Comparison of ENCODE assay signal across 8 mouse cellular contexts in genomic region chr11:117782705-117783034, GRCm38 (mm10). TPM values are rescaled to one million over a fixed set of nuclear protein-coding genes. Genes with fewer than 3 reads are reported as not detected.
DNase-seq lines count a peak whose midpoint lies in the region; ATAC-seq lines count a peak whose summit lies in the region.

No protein-coding gene starts in this region.

- 52% methylated on average over 9 of the region's 9 CpGs for WGBS in kidney, embryonic 15.5 days
- WGBS in hindbrain, embryonic 16.5 days: 65% methylated on average over 9 of the region's 9 CpGs
- 43% methylated on average over 9 of the region's 9 CpGs for WGBS in midbrain, embryonic 15.5 days

- peaks cover 5% of the 10 kb centered on the region; the same call in 1 of the 2 replicates for H3K36me3 ChIP-seq in kidney, embryonic 15.5 days
- H3K36me3 ChIP-seq in hindbrain, embryonic 16.5 days (ENCODE audit: control insufficient read depth, insufficient read depth, low read length): no peaks in the 10 kb centered on the region
- no peaks in the 10 kb centered on the region for H3K36me3 ChIP-seq in midbrain, embryonic 15.5 days (replicated peaks)

- peak overlapping the region; percentile 27; the same call in 1 of the 2 replicates for H3K9ac ChIP-seq in kidney, embryonic 15.5 days
- peak overlapping the region; percentile 55 for H3K9ac ChIP-seq in hindbrain, embryonic 16.5 days (ENCODE audit: low read depth, low read length)
- peak overlapping the region; percentile 13; the same call in 1 of the 2 replicates for H3K9ac ChIP-seq in midbrain, embryonic 15.5 days

- DNase-seq in kidney, adult 11 months: no peak
- DNase-seq in c-Kit-positive CD71-positive TER-119-negative erythroid progenitor cells, embryonic 14.5 days (ENCODE audit: low read depth): peak; percentile 24
- no peak for DNase-seq in right cerebral cortex, postnatal 14 days
- DNase-seq in layer of hippocampus, postnatal 25 days (ENCODE audit: extremely low spot score in 1 of 2, low spot score in 1 of 2): no peak
- DNase-seq in thymus, postnatal 4 days: no peak

- no peak for ATAC-seq in kidney, embryonic 15.5 days (replicated peaks; ENCODE audit: low FRiP score)
- ATAC-seq in hindbrain, embryonic 16.5 days: no peak
- no peak for ATAC-seq in midbrain, embryonic 15.5 days (replicated peaks)

- H3K27ac ChIP-seq in kidney, embryonic 15.5 days: peak overlapping the region; percentile 97
- H3K27ac ChIP-seq in hindbrain, embryonic 16.5 days (ENCODE audit: low read depth, low read length): no peak overlapping the region
- no peak overlapping the region for H3K27ac ChIP-seq in midbrain, embryonic 15.5 days

- H3K4me2 ChIP-seq in kidney, embryonic 15.5 days: peak overlapping the region; percentile 99
- peak overlapping the region; percentile 52 for H3K4me2 ChIP-seq in hindbrain, embryonic 16.5 days (ENCODE audit: low read length)
- peak overlapping the region; percentile 53 for H3K4me2 ChIP-seq in midbrain, embryonic 15.5 days

- no peaks in the 10 kb centered on the region for H3K9me3 ChIP-seq in kidney, embryonic 15.5 days (replicated peaks)
- no peaks in the 10 kb centered on the region for H3K9me3 ChIP-seq in hindbrain, embryonic 16.5 days (ENCODE audit: control insufficient read depth, low read length)
- H3K9me3 ChIP-seq in midbrain, embryonic 15.5 days: no peaks in the 10 kb centered on the region

- H3K4me3 ChIP-seq in kidney, embryonic 15.5 days (replicated peaks): peak overlapping the region; percentile 61
- peak overlapping the region; percentile 23 for H3K4me3 ChIP-seq in hindbrain, embryonic 16.5 days (ENCODE audit: low read length)
- H3K4me3 ChIP-seq in midbrain, embryonic 15.5 days: peak overlapping the region; percentile 29; the same call in 1 of the 2 replicates

- peaks cover 6% of the 10 kb centered on the region; the same call in 1 of the 2 replicates for H3K27me3 ChIP-seq in kidney, embryonic 15.5 days
- peaks cover 19% of the 10 kb centered on the region for H3K27me3 ChIP-seq in hindbrain, embryonic 16.5 days (replicated peaks; ENCODE audit: control insufficient read depth, insufficient read depth, low read length)
- H3K27me3 ChIP-seq in midbrain, embryonic 15.5 days (replicated peaks): peaks cover 36% of the 10 kb centered on the region

- H3K4me1 ChIP-seq in kidney, embryonic 15.5 days: peaks cover 66% of the 10 kb centered on the region
- peaks cover 31% of the 10 kb centered on the region for H3K4me1 ChIP-seq in hindbrain, embryonic 16.5 days (ENCODE audit: control insufficient read depth, insufficient read depth, low read depth, low read length)
- H3K4me1 ChIP-seq in midbrain, embryonic 15.5 days: peaks cover 36% of the 10 kb centered on the region

RNA-seq across cellular contexts. Expression of gene Tmc6, which starts 0.7 kb away (rescaled TPM):
- polyA plus RNA-seq in kidney, embryonic 15.5 days (2015; fragmentation: Nextera tagmentation; extraction: Ambion mirVana): 36.2 and 37.5 TPM in 2 replicates
- 6.4 and 6.6 TPM in 2 replicates for polyA plus RNA-seq in hindbrain, embryonic 16.5 days (2015; fragmentation: Nextera tagmentation; extraction: Ambion mirVana)
- polyA plus RNA-seq in midbrain, embryonic 15.5 days (2015; fragmentation: Nextera tagmentation; extraction: Ambion mirVana): 4.2 and 5.7 TPM in 2 replicates
- total RNA-seq in layer of hippocampus, postnatal 25 days (2021): 1 to 10 TPM; 5.3 to 5.5 TPM

RNA-seq across cellular contexts. Expression of gene Tmc8, which starts 0.8 kb away (rescaled TPM):
- polyA plus RNA-seq in kidney, embryonic 15.5 days (2015; fragmentation: Nextera tagmentation; extraction: Ambion mirVana): 2.7 and 3.6 TPM in 2 replicates
- polyA plus RNA-seq in hindbrain, embryonic 16.5 days (2015; fragmentation: Nextera tagmentation; extraction: Ambion mirVana): 0.76 and 1.0 TPM in 2 replicates
- polyA plus RNA-seq in midbrain, embryonic 15.5 days (2015; fragmentation: Nextera tagmentation; extraction: Ambion mirVana): 1.00 and 1.5 TPM in 2 replicates
- under 1 TPM; 0.35 to 0.89 TPM for total RNA-seq in layer of hippocampus, postnatal 25 days (2021)

RNA-seq across cellular contexts. Expression of gene 6030468B19Rik, which starts 14.8 kb away (rescaled TPM):
- polyA plus RNA-seq in kidney, embryonic 15.5 days (2015; fragmentation: Nextera tagmentation; extraction: Ambion mirVana): 0.36 and 1.7 TPM in 2 replicates
- not detected in 2 replicates for polyA plus RNA-seq in hindbrain, embryonic 16.5 days (2015; fragmentation: Nextera tagmentation; extraction: Ambion mirVana)
- polyA plus RNA-seq in midbrain, embryonic 15.5 days (2015; fragmentation: Nextera tagmentation; extraction: Ambion mirVana): not detected in 2 replicates
- under 1 TPM in 1 of 2 experiments, not detected in 1; 0.35 TPM for total RNA-seq in layer of hippocampus, postnatal 25 days (2021)

RNA-seq across cellular contexts. Expression of gene Gm20708, which starts 26.8 kb away (rescaled TPM):
- polyA plus RNA-seq in kidney, embryonic 15.5 days (2015; fragmentation: Nextera tagmentation; extraction: Ambion mirVana): 0.54 and 0.91 TPM in 2 replicates
- 1.1 and 1.8 TPM in 2 replicates for polyA plus RNA-seq in hindbrain, embryonic 16.5 days (2015; fragmentation: Nextera tagmentation; extraction: Ambion mirVana)
- 0.98 and 1.4 TPM in 2 replicates for polyA plus RNA-seq in midbrain, embryonic 15.5 days (2015; fragmentation: Nextera tagmentation; extraction: Ambion mirVana)
- total RNA-seq in layer of hippocampus, postnatal 25 days (2021): 1 to 10 TPM; 1.9 to 3.2 TPM

RNA-seq across cellular contexts. Expression of gene Syngr2, which starts 26.8 kb away (rescaled TPM):
- 78.0 and 80.5 TPM in 2 replicates for polyA plus RNA-seq in kidney, embryonic 15.5 days (2015; fragmentation: Nextera tagmentation; extraction: Ambion mirVana)
- 17.4 and 20.9 TPM in 2 replicates for polyA plus RNA-seq in hindbrain, embryonic 16.5 days (2015; fragmentation: Nextera tagmentation; extraction: Ambion mirVana)
- polyA plus RNA-seq in midbrain, embryonic 15.5 days (2015; fragmentation: Nextera tagmentation; extraction: Ambion mirVana): 15.8 and 18.4 TPM in 2 replicates
- 10 to 100 TPM; 10.8 to 11.1 TPM for total RNA-seq in layer of hippocampus, postnatal 25 days (2021)
